Mouse (Mus musculus) 3T3-L1 (cell line): ENCODE results near the gene Nop16.
"Not testable (repeated sequence)": the region's sequence is repeated elsewhere in the genome, so short reads cannot be mapped to it uniquely, and the experiment has no call there.

Experiments
- DNase-seq: peaks from one replicate; pipeline ENCODE4 v3.0.0-alpha.2; 2015; ENCODE audit warnings: low read depth, low spot score

Nop16 gene

GRCm38 (mm10) chr13:54589996-54590951 lies at the start of gene Nop16, which contains the start of gene Higd2a:
TSS of gene Nop16 (minus strand) at chr13:54590090.
TSS of gene Higd2a (plus strand) at chr13:54590207.
- peak; percentile 99 for DNase-seq

DNA sequence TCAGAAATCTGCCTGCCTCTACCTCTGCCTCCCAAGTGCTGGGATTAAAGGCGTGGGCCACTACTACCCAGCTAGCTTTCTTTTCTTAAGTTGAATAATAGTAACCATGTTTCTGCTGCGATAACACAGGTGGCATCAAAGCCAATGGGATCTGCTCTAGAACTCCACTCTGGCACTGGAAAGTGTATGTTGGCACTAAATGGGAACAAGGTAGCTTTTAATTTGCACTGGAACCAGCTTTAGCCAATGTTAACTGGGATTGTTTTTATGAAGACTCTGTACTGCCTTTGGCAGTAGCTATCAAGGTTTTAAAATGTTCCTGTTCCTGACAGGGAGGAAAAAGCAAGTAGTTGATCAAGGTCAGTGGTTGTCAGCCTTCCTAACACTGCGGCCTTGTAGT lies 45.1 kb upstream of the Nop16 start:
- DNase-seq = no peak

DNA sequence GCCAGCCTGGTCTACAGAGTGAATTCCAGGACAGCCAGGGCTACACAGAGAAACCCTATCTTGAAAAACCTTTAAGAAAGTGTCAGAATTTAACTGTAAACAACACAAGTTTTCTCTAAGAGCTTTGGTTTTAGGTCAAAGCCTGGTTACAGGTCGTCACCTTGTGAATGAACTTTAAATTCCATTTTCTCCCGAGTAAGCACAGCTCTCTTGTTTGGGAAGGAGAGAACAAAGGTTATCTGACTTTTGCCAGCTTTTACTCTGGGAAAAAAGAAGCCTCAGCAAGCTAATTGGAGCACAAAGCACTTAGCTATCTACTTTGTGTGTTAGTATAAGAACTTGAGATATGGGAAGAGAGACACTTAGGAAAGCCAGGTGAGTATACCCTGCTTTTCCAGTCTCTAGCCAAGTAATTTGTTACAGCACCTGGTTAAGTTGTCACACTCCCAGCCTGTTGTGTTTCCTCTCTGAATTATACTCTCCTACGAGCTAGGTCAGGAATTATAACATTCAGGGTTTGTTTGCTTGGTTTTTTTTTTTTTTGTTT lies 42.9 kb upstream of the Nop16 start:
- no peak for DNase-seq

DNA sequence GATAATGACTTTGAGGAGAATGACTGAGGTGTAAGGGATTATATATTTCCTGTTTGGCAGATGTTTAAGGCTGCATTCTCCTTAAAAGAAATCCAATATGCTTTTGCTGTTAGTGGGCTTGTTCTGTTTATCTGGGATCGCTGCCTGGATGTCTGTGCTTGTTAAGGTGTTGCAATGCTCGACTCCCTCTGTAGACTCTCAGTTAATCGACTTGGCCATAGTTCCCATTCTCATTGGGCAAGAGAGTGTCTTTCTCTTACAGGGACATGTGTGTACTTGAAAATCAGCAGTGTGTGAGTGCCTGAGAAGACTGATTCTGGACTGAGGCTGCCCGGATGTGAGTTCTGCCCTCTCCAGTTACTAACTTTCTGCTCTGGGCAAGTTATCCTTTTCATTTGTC lies 39.2 kb upstream of the Nop16 start:
- peak; percentile 72 for DNase-seq

DNA sequence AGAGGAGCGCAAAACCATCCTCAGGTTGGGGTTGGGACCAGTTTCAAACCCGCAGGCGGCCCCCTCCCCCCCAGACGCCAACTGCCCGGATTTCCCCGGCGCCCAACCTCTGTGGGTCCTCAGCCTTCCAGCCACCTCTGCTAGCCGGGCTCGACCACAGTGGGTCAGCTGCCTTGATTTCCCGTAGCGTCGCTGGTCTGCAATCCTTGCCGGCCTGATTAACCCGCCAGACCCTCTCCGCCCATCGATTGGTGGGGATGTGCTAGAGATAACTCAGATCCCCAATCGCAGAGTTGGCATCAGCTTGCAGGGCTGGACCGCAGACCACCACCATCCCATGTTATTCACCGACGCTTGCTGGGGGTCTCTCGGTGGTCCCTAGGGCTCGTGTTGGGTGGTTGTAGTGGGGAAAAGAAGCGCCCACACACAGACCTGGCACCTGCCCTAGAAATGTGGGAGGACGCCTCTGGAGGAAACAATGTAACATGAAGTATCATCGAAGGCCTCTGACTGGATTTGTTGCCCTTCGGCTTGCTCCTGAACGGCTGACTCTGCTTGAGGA lies 32.2 kb upstream of the Nop16 start:
- DNase-seq = peak; percentile 57

- DNase-seq = peak; percentile 91
Observed at GRCm38 (mm10) chr13:54621155-54621932, 31.5 kb upstream of the Nop16 start, which contains the start of gene Faf2. TSS of gene Faf2 (plus strand) at chr13:54621784.

- peak; percentile 47 for DNase-seq
Observed at GRCm38 (mm10) chr13:54616998-54617397, 27.1 kb upstream of the Nop16 start.

- no peak for DNase-seq
Observed at GRCm38 (mm10) chr13:54616307-54616706, 26.4 kb upstream of the Nop16 start.

DNA sequence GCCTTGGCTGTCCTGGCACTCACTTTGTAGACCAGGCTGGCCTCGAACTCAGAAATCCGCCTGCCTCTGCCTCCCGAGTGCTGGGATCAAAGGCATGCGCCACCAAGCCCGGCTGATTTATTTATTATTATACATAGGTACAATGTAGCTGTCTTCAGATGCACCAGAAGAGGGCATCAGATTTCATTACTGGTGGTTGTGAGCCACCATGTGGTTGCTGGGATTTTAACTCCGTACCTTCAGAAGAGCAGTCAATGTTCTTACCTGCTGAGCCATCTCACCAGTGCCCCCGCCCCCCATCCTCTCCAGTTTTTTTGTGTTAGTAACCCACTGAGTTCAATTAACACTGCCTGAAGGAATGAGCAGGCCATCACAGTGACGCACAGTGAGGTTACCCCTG lies 23.3 kb upstream of the Nop16 start:
- DNase-seq = not testable (repeated sequence)

- DNase-seq = peak; percentile 58
Observed at GRCm38 (mm10) chr13:54610972-54611754, 21.3 kb upstream of the Nop16 start, which contains the start of gene Cltb. TSS of gene Cltb (minus strand) at chr13:54611344.

- DNase-seq = no peak
Observed at GRCm38 (mm10) chr13:54610613-54610971, 20.7 kb upstream of the Nop16 start.

- DNase-seq = no peak
Observed at GRCm38 (mm10) chr13:54609301-54609700, 19.4 kb upstream of the Nop16 start.

- peak; percentile 75 for DNase-seq
Observed at GRCm38 (mm10) chr13:54608666-54609065, 18.8 kb upstream of the Nop16 start.

DNA sequence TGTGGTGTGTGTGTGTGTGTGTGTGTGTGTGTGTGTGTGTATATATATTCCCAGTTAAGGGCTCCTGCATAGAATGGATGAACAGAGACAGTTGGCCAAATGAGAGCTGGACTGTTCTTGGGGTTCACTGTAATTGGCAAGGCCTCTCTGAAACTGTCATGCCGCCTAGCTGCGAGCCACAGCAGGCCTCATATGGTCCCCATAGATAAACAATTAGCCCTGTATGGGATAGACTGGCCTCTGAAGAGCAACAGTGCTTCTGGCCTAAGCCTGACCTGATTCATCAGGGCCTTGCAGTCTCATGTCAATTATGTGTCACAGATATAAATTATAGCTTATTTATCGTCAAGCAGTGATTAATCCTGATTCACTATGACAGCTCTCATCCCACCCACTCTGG lies 18.1 kb upstream of the Nop16 start:
- DNase-seq = no peak

DNA sequence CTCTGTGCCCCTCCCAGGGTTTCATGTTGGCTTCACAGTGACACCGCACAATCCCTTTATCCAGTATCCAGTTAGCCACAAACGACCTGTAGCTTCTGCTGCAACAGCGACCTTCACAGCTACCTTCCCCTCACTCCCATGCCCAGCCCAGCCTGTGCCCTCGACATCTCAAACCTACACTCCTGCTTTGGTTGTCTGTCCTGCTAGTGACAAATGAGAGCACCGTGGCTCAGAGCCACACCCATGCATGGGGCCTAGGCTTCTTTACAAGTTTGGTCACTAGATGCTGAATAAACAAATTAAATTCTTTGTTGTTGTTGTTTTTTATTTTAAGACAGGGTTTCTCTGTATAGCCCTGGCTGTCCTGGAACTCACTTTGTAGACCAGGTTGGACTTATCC lies 17.3 kb upstream of the Nop16 start:
- no peak for DNase-seq

DNA sequence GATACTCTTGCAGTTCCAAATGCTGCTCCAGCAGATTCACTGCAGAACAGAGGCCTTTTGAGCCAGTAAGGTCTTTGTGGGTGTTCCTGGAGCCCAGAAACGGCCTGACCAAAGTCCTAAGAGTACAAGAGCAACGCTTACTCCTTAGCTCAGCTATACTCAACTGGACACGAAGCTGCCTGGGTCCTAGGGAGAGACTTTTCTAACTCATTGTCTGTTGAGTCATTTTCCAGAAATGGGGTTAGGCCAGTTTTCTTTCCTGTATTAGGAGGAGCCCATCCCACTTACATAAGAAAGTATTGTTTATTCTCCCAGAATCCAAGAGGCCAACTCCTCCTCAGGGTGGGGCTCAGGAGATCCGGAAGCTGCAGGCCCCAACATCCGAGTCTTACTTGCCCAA lies 15.5 kb upstream of the Nop16 start:
- peak; percentile 48 for DNase-seq

DNA sequence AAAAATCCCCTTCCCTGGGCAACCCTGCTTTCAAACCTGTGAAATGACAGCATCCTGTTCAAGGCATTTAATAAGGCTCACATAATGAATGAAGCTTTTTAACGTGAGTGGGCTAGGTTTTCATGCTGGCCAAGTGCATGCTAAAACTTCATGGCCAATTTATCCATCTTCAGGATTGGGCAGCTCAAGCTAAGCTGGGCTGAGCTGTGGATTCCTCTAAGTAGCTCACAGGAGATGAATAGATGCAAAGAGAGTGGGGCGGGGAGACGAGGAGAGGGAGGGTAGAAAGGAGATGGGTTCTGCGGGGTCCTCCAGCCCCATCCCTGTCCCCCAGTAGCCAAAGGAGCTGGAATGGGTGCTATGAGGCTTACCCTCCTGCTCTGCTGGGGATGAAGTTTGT lies 14.3 kb upstream of the Nop16 start:
- no peak for DNase-seq

DNA sequence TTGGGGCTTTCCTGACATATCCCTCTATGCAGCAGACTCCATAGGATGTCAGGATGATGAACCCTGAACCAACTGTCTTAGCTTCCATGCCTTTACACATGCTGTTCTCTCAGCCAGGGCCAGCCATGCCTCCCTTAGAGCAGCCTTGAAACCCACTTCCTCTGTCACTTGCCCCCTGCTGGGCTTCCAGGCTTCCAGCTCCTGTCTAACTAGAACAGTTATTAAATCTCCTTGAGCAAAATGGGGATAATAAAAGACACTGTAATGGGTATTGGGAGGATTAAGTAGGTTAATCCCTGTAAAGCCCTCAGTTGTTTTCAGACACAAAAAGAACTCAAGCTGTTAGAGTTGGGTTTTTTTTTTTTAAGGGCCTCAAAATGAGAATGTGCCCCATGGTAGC lies 13.6 kb upstream of the Nop16 start:
- no peak for DNase-seq

GRCm38 (mm10) chr13:54602639-54603111 lies 12.8 kb upstream of the Nop16 start:
- DNase-seq = no peak

DNA sequence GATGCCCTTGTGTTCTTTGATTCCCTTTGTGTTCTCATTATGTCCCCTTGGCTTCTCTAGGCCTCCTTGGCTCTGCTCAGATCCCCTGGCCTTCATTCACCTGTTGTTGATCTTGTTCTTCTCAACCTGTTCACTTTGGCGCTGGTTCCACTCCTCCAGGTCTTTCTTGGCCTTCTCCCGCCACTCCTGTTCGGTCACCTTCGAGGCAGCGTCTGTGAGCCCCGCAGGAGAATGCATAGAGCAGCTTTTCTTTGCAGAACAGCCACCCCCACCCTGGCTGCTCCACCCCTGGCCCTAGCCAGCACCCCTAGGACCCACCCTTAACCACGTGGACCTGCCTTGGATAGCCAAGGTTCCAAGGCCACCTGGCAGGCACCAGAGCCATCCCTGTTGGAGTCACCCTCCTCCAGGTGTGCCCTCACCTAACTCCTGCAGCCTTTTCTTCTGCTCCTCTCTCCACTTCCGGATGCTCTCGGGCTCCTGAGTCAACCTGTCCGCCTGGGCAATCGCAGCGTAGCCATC lies 8.8 kb upstream of the Nop16 start:
- DNase-seq = no peak

GRCm38 (mm10) chr13:54596870-54597269 lies 7.0 kb upstream of the Nop16 start:
- no peak for DNase-seq
